Mouse (Mus musculus): Measurements from ENCODE around the gene Atp6v1b1. TPM values are rescaled to one million over a fixed set of nuclear protein-coding genes. Genes with fewer than 3 reads are reported as not detected.

Gene Atp6v1b1
- polyA plus RNA-seq, 1 experiment: not detected

DNA sequence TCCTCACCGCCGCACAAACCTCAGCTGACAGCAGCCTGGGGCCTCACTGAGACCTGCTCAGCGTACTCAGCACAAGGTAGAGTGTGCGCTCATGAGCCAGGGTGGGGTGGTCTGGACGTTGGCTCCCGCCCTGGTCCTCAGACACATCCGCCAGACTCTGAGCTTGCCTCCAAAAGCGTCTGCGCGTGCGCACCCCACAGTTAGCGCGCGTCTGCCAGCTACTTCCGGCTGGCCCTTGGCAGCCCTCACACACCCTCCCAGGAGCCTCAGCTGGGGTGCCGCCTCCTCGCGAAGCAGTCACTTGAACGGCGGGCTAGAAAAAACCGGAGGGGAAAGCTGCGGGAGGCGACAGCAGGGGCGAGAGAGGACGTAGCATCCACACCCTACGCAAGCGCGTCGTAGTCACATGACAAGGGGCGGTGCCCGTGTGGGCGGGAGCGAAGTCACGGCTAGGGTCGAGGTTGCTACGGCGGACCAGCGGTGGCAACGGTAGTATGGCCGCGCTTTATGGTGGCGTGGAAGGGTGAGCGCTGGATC, 52.0 kb downstream of the Atp6v1b1 start, which contains the start of gene Nagk:
Gene Nagk (plus strand): TSS at position 223 of the 537 bp plus-strand sequence.
- WGBS: under 1% methylated on average over 43 of the region's 43 CpGs
- TF ChIP-seq CTCF (IDR thresholded peaks at IDR 0.05; ENCODE audit: control insufficient read depth, insufficient read depth, low read length) (0 out of 2 replicates have a peak, but pooled peaks have one; percentile 13), POLR2A (IDR thresholded peaks at IDR 0.05; ENCODE audit: borderline replicate concordance, control insufficient read depth, low read depth, low read length) (peak; percentile 83)
- peak within 1 kb of the TSS; percentile 98 for H3K27ac ChIP-seq (ENCODE audit: control insufficient read depth, insufficient read depth, low read depth, low read length, poor library complexity)
- H3K4me1 ChIP-seq (ENCODE audit: control insufficient read depth, insufficient read depth, low read length): no peaks in the 10 kb centered on the region; the same call in 1 of the 2 replicates
- H3K4me3 ChIP-seq (replicated peaks; ENCODE audit: control insufficient read depth, low read depth, low read length): peak within 1 kb of the TSS; percentile 88

DNA sequence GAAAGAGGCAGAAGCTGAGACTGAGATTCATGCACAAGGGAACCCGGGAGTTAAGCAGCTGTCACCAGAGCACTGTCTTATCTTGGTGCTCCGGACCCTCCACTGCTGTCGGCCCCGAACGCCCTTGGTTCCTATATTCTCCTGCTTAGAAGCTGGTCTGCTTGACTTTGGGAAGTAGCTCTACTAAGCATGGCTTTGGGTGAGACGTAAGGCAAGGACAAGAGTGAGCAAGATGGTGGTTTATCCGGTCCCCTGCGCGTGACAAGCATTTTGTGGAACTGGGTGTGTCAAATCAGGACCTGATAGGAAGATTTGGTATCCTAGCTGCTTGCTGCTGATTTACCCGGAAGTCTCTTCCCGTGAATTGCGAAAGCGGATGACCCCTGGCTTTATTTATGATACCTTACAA, 52.7 kb downstream of the Atp6v1b1 start:
- WGBS: 2% methylated on average over 13 of the region's 13 CpGs
- no peaks in the 10 kb centered on the region; the same call in 1 of the 2 replicates for H3K4me1 ChIP-seq (ENCODE audit: control insufficient read depth, insufficient read depth, low read length)
- no peak for TF ChIP-seq POLR2A (IDR thresholded peaks at IDR 0.05; ENCODE audit: borderline replicate concordance, control insufficient read depth, low read depth, low read length)
- no peak for TF ChIP-seq CTCF (IDR thresholded peaks at IDR 0.05; ENCODE audit: control insufficient read depth, insufficient read depth, low read length)
- peak overlapping the region; percentile 88 for H3K4me3 ChIP-seq (replicated peaks; ENCODE audit: control insufficient read depth, low read depth, low read length)
- H3K27ac ChIP-seq (ENCODE audit: control insufficient read depth, insufficient read depth, low read depth, low read length, poor library complexity): peak overlapping the region; percentile 98

DNA sequence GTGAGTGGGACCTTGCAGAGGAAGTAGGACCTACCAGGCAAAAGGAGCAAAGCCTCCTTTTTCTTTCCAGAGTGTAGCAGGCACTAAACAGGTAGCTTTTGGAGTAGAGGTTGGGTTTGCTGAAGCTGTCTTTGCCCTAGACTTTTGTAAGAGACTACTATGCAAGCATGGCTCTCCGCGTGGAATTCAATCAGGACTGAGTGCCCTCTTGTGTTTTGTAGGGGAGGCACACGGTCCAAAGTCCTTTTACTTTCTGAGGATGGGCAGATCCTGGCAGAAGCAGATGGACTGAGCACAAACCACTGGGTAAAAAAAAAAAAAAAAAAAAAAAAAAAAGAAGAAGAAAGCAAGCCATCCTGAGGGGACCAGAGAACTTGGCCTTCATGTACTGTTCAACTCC, 53.9 kb downstream of the Atp6v1b1 start:
- WGBS: 72% methylated on average over 3 of the region's 3 CpGs
- Histone ChIP-seq H3K4me1 (ENCODE audit: control insufficient read depth, insufficient read depth, low read length) (no peaks in the 10 kb centered on the region; the same call in 1 of the 2 replicates), H3K27ac (ENCODE audit: control insufficient read depth, insufficient read depth, low read depth, low read length, poor library complexity) (no peak overlapping the region), H3K4me3 (replicated peaks; ENCODE audit: control insufficient read depth, low read depth, low read length) (no peak overlapping the region)
- TF ChIP-seq POLR2A (IDR thresholded peaks at IDR 0.05; ENCODE audit: borderline replicate concordance, control insufficient read depth, low read depth, low read length) (no peak), CTCF (IDR thresholded peaks at IDR 0.05; ENCODE audit: control insufficient read depth, insufficient read depth, low read length) (no peak)

DNA sequence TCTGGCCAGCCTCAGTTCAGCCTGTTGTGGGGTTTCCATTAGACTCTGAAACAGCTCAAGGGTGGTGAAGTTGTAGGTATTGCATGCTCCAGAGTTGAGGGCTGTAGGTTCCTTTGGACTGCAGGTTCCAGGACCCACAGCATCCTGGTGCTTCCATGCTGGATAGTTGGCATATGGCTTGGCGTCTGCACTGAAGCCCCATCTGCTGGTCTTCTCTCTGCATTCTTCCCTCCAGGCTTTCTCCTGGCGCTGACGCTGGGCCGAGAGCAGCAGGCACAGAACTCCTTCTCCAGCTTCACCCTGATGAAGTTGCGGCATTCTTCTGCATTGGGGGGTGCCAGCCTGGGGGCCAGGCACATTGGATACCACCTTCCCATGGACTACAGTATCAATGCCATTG, 59.2 kb downstream of the Atp6v1b1 start:
- TF ChIP-seq POLR2A (IDR thresholded peaks at IDR 0.05; ENCODE audit: borderline replicate concordance, control insufficient read depth, low read depth, low read length): no peak
- TF ChIP-seq CTCF (IDR thresholded peaks at IDR 0.05; ENCODE audit: control insufficient read depth, insufficient read depth, low read length): no peak
- H3K4me1 ChIP-seq (ENCODE audit: control insufficient read depth, insufficient read depth, low read length): no peaks in the 10 kb centered on the region
- no peak overlapping the region for H3K4me3 ChIP-seq (replicated peaks; ENCODE audit: control insufficient read depth, low read depth, low read length)
- 84% methylated on average over 5 of the region's 5 CpGs for WGBS
- no peak overlapping the region for H3K27ac ChIP-seq (ENCODE audit: control insufficient read depth, insufficient read depth, low read depth, low read length, poor library complexity)

DNA sequence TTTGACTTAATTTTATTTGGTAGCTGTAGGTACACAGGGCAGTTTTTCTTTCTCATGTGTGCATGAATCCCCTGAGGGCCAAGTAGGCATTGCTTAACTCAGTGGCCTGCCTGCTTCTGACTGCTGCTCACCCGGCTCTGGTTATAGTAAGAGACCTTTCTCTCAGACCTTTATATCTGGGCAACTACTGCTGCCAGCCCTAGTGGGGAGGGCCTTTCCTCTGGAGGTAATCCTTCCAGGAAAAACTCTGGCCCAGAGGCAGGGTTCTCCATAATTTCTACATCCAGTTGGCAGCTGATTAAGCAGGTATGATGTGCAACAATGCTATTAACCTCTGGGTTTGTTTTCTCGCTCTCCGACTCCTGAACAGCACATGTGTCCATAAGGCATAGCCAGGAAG, 60.1 kb downstream of the Atp6v1b1 start:
- WGBS: 76% methylated on average over 3 of the region's 3 CpGs
- TF ChIP-seq POLR2A (IDR thresholded peaks at IDR 0.05; ENCODE audit: borderline replicate concordance, control insufficient read depth, low read depth, low read length) (no peak), CTCF (IDR thresholded peaks at IDR 0.05; ENCODE audit: control insufficient read depth, insufficient read depth, low read length) (no peak)
- Histone ChIP-seq H3K4me1 (ENCODE audit: control insufficient read depth, insufficient read depth, low read length) (no peaks in the 10 kb centered on the region), H3K27ac (ENCODE audit: control insufficient read depth, insufficient read depth, low read depth, low read length, poor library complexity) (no peak overlapping the region), H3K4me3 (replicated peaks; ENCODE audit: control insufficient read depth, low read depth, low read length) (no peak overlapping the region)

Other genes starting within 250 kb of the Atp6v1b1 start
- 24.0 and 38.4 TPM in 2 replicates for gene Dguok, start 236.0 kb upstream of the Atp6v1b1 start, polyA plus RNA-seq (2011; ENCODE audit: insufficient read depth, insufficient read length, low replicate concordance, missing spikeins)
- gene Actg2, start 206.7 kb upstream of the Atp6v1b1 start, polyA plus RNA-seq (2011; ENCODE audit: insufficient read depth, insufficient read length, low replicate concordance, missing spikeins): 3.2 TPM in 1 of 2 replicates, not detected in the other
- gene Stambp, start 170.3 kb upstream of the Atp6v1b1 start, polyA plus RNA-seq (2011; ENCODE audit: insufficient read depth, insufficient read length, low replicate concordance, missing spikeins): 5.0 and 14.6 TPM in 2 replicates
- gene Clec4f, start 86.8 kb upstream of the Atp6v1b1 start, polyA plus RNA-seq (2011; ENCODE audit: insufficient read depth, insufficient read length, low replicate concordance, missing spikeins): 1.6 TPM in 1 of 2 replicates, not detected in the other
- not detected in 2 replicates for gene Cd207, start 65.1 kb upstream of the Atp6v1b1 start, polyA plus RNA-seq (2011; ENCODE audit: insufficient read depth, insufficient read length, low replicate concordance, missing spikeins)
- not detected in 2 replicates for gene Vax2, start 31.7 kb upstream of the Atp6v1b1 start, polyA plus RNA-seq (2011; ENCODE audit: insufficient read depth, insufficient read length, low replicate concordance, missing spikeins)
- not detected in 2 replicates for gene Ankrd53, start 19.7 kb downstream of the Atp6v1b1 start, polyA plus RNA-seq (2011; ENCODE audit: insufficient read depth, insufficient read length, low replicate concordance, missing spikeins)
- gene Tex261, start 32.8 kb downstream of the Atp6v1b1 start, polyA plus RNA-seq (2011; ENCODE audit: insufficient read depth, insufficient read length, low replicate concordance, missing spikeins): 23.5 and 30.4 TPM in 2 replicates
- gene Nagk, start 52.0 kb downstream of the Atp6v1b1 start, polyA plus RNA-seq (2011; ENCODE audit: insufficient read depth, insufficient read length, low replicate concordance, missing spikeins): 35.4 and 59.8 TPM in 2 replicates
- 3.0 and 9.7 TPM in 2 replicates for gene Paip2b, start 88.8 kb downstream of the Atp6v1b1 start, polyA plus RNA-seq (2011; ENCODE audit: insufficient read depth, insufficient read length, low replicate concordance, missing spikeins)
- 31.7 and 64.9 TPM in 2 replicates for gene Zfp638, start 124.1 kb downstream of the Atp6v1b1 start, polyA plus RNA-seq (2011; ENCODE audit: insufficient read depth, insufficient read length, low replicate concordance, missing spikeins)

Data from bone marrow, adult 2 months (tissue).